Mouse (Mus musculus) hematopoietic stem cell, adult 5-6 weeks (primary cell): ENCODE results near the gene Bud31. TPM values are rescaled to one million over a fixed set of nuclear protein-coding genes. Genes with fewer than 3 reads are reported as not detected.

Experiments
- ATAC-seq, 2 experiments: fragments of 125-278 bp in 1 of 2; replicated peaks in 1 of 2; 2 replicates each; pipeline ENCODE4 v1.8.0; 2016 to 2017; ENCODE audit warnings: inconsistent platforms in 2 of 2, mild to moderate bottlenecking in 2 of 2, moderate number of reproducible peaks in 2 of 2, low read depth in 1 of 2, moderate TSS enrichment in 1 of 2; ENCODE audit not compliant: low FRiP score in 2 of 2, poor library complexity in 2 of 2, severe bottlenecking in 2 of 2, insufficient read depth in 1 of 2, low TSS enrichment in 1 of 2
- total RNA-seq: library from RNA; stranded (forward); fragments of 172-1452, 232-1000 nt; gene quantifications from 2 replicates; pipeline ENCODE4 v1.2.3, GENCODE M21; 2017

The Bud31 gene
- total RNA-seq, 1 experiment from 2014 or later: 236 TPM

GRCm38 (mm10) chr5:145167306-145167661 lies 27.1 kb downstream of the Bud31 start:
- no peak for ATAC-seq

GRCm38 (mm10) chr5:145178461-145178980 lies 38.4 kb downstream of the Bud31 start:
- ATAC-seq: no peak

- no peak for ATAC-seq
Observed at GRCm38 (mm10) chr5:145185244-145185643, 45.1 kb downstream of the Bud31 start.

GRCm38 (mm10) chr5:145189416-145189815 lies 49.3 kb downstream of the Bud31 start:
- no peak for ATAC-seq

GRCm38 (mm10) chr5:145190373-145190772 lies 50.2 kb downstream of the Bud31 start:
- no peak; a peak in 1 of 4 replicates for ATAC-seq

GRCm38 (mm10) chr5:145190875-145191798 lies 51.0 kb downstream of the Bud31 start:
- peak; percentile 95 for ATAC-seq

- ATAC-seq: no peak
Observed at GRCm38 (mm10) chr5:145191962-145192361, 51.8 kb downstream of the Bud31 start, which contains the start of gene Atp5j2. Atp5j2 (minus strand) TSS chr5:145192062.

Other genes starting within 250 kb of the Bud31 start
- 7.9 and 10.4 TPM in 2 replicates for gene Smurf1, start 174.5 kb upstream of the Bud31 start, total RNA-seq
- not detected in 2 replicates for gene Gm4871, start 107.6 kb upstream of the Bud31 start, total RNA-seq
- gene 1700018F24Rik, start 97.4 kb upstream of the Bud31 start, total RNA-seq: not detected in 2 replicates
- 51.2 and 80.2 TPM in 2 replicates for gene Arpc1a, start 56.5 kb upstream of the Bud31 start, total RNA-seq
- gene Kpna7, start 56.3 kb upstream of the Bud31 start, total RNA-seq: not detected in 2 replicates
- 124 and 175 TPM in 2 replicates for gene Arpc1b, start 26.1 kb upstream of the Bud31 start, total RNA-seq
- gene Pdap1, start 124 bp upstream of the Bud31 start, total RNA-seq: 106 and 177 TPM in 2 replicates
- gene Ptcd1, start 26.7 kb downstream of the Bud31 start, total RNA-seq: 16.7 and 20.0 TPM in 2 replicates
- gene Cpsf4, start 26.9 kb downstream of the Bud31 start, total RNA-seq: 44.4 and 44.5 TPM in 2 replicates
- gene Atp5j2, start 51.7 kb downstream of the Bud31 start, total RNA-seq: 48.2 and 118 TPM in 2 replicates
- 30.3 and 38.6 TPM in 2 replicates for gene Zkscan14, start 61.5 kb downstream of the Bud31 start, total RNA-seq
- 7.1 and 10.1 TPM in 2 replicates for gene Zkscan5, start 64.2 kb downstream of the Bud31 start, total RNA-seq
- gene Zfp655, start 91.4 kb downstream of the Bud31 start, total RNA-seq: 51.3 and 62.6 TPM in 2 replicates
- 6.6 and 10.6 TPM in 2 replicates for gene Zscan25, start 140.1 kb downstream of the Bud31 start, total RNA-seq
- gene Cyp3a57, start 204.9 kb downstream of the Bud31 start, total RNA-seq: not detected in 2 replicates